Mouse (Mus musculus) myocyte (in vitro differentiated cells): ENCODE measurements around the gene G0s2.

Experiments
- CEBPB ChIP-seq: IDR thresholded peaks from 2 replicates; pipeline ENCODE4 v1.6.1; 2011; ENCODE audit warnings: mild to moderate bottlenecking, moderate library complexity; ENCODE audit not compliant: poor library complexity, insufficient read depth, severe bottlenecking
- E2F4 ChIP-seq: IDR thresholded peaks from one replicate; pipeline ENCODE4 v1.6.1; 2011; ENCODE audit warnings: mild to moderate bottlenecking, control low read depth, moderate library complexity; ENCODE audit not compliant: insufficient read depth
- MYOD1 ChIP-seq, 3 experiments: IDR thresholded peaks; one replicate each; pipeline ENCODE4 v1.6.1; 2011; ENCODE audit warnings: control low read depth in 2 of 3, low read depth in 2 of 3, mild to moderate bottlenecking in 2 of 3, moderate library complexity in 1 of 3; ENCODE audit not compliant: insufficient read length in 2 of 3, control insufficient read depth in 1 of 3
- POLR2A ChIP-seq: IDR thresholded peaks from one replicate; pipeline ENCODE4 v1.6.1; 2011; ENCODE audit warnings: low read depth, mild to moderate bottlenecking, control low read depth, moderate library complexity; ENCODE audit not compliant: insufficient read length
- POLR2AphosphoS2 ChIP-seq: IDR thresholded peaks from one replicate; pipeline ENCODE4 v1.6.1; 2011; ENCODE audit warnings: low read depth, control low read depth; ENCODE audit not compliant: insufficient read length
- USF1 ChIP-seq: IDR thresholded peaks from one replicate; pipeline ENCODE4 v1.6.1; 2011; ENCODE audit warnings: low read depth, mild to moderate bottlenecking, control low read depth, moderate library complexity

- TF ChIP-seq POLR2A (no peak), CEBPB (no peak), E2F4 (no peak), USF1 (no peak), POLR2AphosphoS2 (no peak), MYOD1 (IDR thresholded peaks at IDR 0.05; ENCODE audit: control insufficient read depth in 1 of 3, insufficient read length in 2 of 3, low read depth in 2 of 3) (no peak)
Measured at GRCm38 (mm10) chr1:193310519-193311085, 37.6 kb upstream of the G0s2 start.
